Mouse (Mus musculus): ENCODE results near the gene Rps6ka5. TPM values are rescaled to one million over a fixed set of nuclear protein-coding genes. Genes with fewer than 3 reads are reported as not detected.

The Rps6ka5 gene
- total RNA-seq (2014; rRNA removed) (10.1 and 10.5 TPM in 2 replicates), polyA plus RNA-seq (2015; fragmentation: Nextera tagmentation; extraction: Ambion mirVana) (6.2 and 6.9 TPM in 2 replicates)

DNA sequence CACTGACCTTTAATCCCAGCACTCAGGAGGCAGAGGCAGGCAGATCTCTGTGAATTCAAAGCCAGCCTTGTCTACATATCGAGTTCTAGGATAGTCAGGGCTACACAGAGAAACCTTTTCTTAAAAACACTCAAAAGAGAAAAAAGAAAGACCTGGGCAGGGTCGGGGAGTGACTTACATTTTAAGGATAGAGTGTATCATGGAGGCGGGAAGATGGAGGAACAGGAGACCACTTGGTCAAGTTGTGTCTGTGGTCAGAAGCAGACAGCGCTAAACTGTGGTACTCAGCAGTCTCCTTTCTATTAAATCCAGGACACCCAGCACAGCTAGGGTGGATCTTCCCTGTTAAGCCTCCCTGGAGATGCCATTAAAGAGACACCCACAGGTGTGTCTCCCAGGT, at the start of gene Rps6ka5:
Gene Rps6ka5 (minus strand): TSS at position 333 of the 400 bp plus-strand sequence.
- ATAC-seq = no peak
- H3K9me3 ChIP-seq (ENCODE audit: low read length) = no peaks in the 10 kb centered on the region
- no peaks in the 10 kb centered on the region for H3K36me3 ChIP-seq (ENCODE audit: insufficient read depth, low read length)
- 91% methylated on average over 4 of the region's 4 CpGs for WGBS
- H3K27ac ChIP-seq = no peak within 1 kb of the TSS
- TF ChIP-seq CTCF (IDR thresholded peaks at IDR 0.05; ENCODE audit: low read depth) = no peak
- no peaks in the 10 kb centered on the region for H3K27me3 ChIP-seq (ENCODE audit: insufficient read depth, low read length)
- no peak within 1 kb of the TSS for H3K4me3 ChIP-seq (ENCODE audit: low read length)
- H3K9ac ChIP-seq (replicated peaks; ENCODE audit: low read length) = no peak within 1 kb of the TSS
- DNase-seq (ENCODE audit: low spot score) = no peak
- peak within 1 kb of the TSS; percentile 55; the same call in 1 of the 2 replicates for H3K4me2 ChIP-seq (ENCODE audit: low read depth, low read length)
- H3K4me1 ChIP-seq (ENCODE audit: insufficient read depth, low read length) = no peaks in the 10 kb centered on the region; the same call in 1 of the 2 replicates

GRCm38 (mm10) chr12:100775911-100776581, 49.3 kb upstream of the Rps6ka5 start:
- Histone ChIP-seq H3K9me3 (ENCODE audit: low read length) (no peaks in the 10 kb centered on the region), H3K4me2 (ENCODE audit: low read depth, low read length) (no peak overlapping the region), H3K4me1 (ENCODE audit: insufficient read depth, low read length) (peaks cover 9% of the 10 kb centered on the region; the same call in 1 of the 2 replicates), H3K4me3 (ENCODE audit: low read length) (no peak overlapping the region), H3K27ac (no peak overlapping the region), H3K36me3 (ENCODE audit: insufficient read depth, low read length) (no peaks in the 10 kb centered on the region), H3K9ac (replicated peaks; ENCODE audit: low read length) (no peak overlapping the region), H3K27me3 (ENCODE audit: insufficient read depth, low read length) (no peaks in the 10 kb centered on the region)
- TF ChIP-seq CTCF (IDR thresholded peaks at IDR 0.05; ENCODE audit: low read depth) = no peak
- WGBS = 70% methylated on average over 8 of the region's 8 CpGs
- ATAC-seq (no peak), DNase-seq (ENCODE audit: low spot score) (no peak)

DNA sequence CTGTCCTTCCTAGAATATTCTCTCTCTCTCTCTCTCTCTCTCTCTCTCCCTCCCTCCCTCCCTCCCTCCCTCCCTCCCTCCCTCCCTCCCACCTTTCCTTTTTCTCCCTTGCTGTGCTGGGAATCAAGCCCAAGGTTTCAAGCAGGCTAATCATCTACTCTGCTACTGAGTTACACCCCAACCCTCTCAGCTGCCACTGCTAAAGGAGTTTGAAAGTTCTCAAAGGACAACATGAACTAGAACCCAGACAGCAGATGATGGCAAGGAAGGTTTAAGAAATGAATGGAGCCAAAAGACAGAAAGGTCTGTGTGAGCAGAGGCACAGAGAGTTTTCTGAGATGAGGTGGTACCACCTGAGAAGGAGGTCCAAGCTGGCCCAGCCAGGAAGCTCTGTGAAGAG, 48.5 kb upstream of the Rps6ka5 start:
- no peak for TF ChIP-seq CTCF (IDR thresholded peaks at IDR 0.05; ENCODE audit: low read depth)
- H3K36me3 ChIP-seq (ENCODE audit: insufficient read depth, low read length) = no peaks in the 10 kb centered on the region
- H3K4me3 ChIP-seq (ENCODE audit: low read length) = no peak overlapping the region
- no peak overlapping the region for H3K4me2 ChIP-seq (ENCODE audit: low read depth, low read length)
- ATAC-seq (no peak), DNase-seq (ENCODE audit: low spot score) (no peak)
- no peak overlapping the region for H3K9ac ChIP-seq (replicated peaks; ENCODE audit: low read length)
- no peak overlapping the region for H3K27ac ChIP-seq
- H3K9me3 ChIP-seq (ENCODE audit: low read length) = no peaks in the 10 kb centered on the region
- peaks cover 9% of the 10 kb centered on the region; the same call in 1 of the 2 replicates for H3K4me1 ChIP-seq (ENCODE audit: insufficient read depth, low read length)
- no peaks in the 10 kb centered on the region for H3K27me3 ChIP-seq (ENCODE audit: insufficient read depth, low read length)

GRCm38 (mm10) chr12:100774756-100775155, 48.0 kb upstream of the Rps6ka5 start:
- DNase-seq (ENCODE audit: low spot score) (no peak), ATAC-seq (no peak)
- WGBS = 84% methylated on average over 7 of the region's 7 CpGs
- no peak overlapping the region for H3K4me3 ChIP-seq (ENCODE audit: low read length)
- no peak overlapping the region for H3K4me2 ChIP-seq (ENCODE audit: low read depth, low read length)
- no peaks in the 10 kb centered on the region for H3K9me3 ChIP-seq (ENCODE audit: low read length)
- no peak for TF ChIP-seq CTCF (IDR thresholded peaks at IDR 0.05; ENCODE audit: low read depth)
- H3K36me3 ChIP-seq (ENCODE audit: insufficient read depth, low read length) = no peaks in the 10 kb centered on the region
- H3K4me1 ChIP-seq (ENCODE audit: insufficient read depth, low read length) = peaks cover 6% of the 10 kb centered on the region; the same call in 1 of the 2 replicates
- H3K27ac ChIP-seq = no peak overlapping the region
- H3K27me3 ChIP-seq (ENCODE audit: insufficient read depth, low read length) = no peaks in the 10 kb centered on the region
- no peak overlapping the region for H3K9ac ChIP-seq (replicated peaks; ENCODE audit: low read length)

DNA sequence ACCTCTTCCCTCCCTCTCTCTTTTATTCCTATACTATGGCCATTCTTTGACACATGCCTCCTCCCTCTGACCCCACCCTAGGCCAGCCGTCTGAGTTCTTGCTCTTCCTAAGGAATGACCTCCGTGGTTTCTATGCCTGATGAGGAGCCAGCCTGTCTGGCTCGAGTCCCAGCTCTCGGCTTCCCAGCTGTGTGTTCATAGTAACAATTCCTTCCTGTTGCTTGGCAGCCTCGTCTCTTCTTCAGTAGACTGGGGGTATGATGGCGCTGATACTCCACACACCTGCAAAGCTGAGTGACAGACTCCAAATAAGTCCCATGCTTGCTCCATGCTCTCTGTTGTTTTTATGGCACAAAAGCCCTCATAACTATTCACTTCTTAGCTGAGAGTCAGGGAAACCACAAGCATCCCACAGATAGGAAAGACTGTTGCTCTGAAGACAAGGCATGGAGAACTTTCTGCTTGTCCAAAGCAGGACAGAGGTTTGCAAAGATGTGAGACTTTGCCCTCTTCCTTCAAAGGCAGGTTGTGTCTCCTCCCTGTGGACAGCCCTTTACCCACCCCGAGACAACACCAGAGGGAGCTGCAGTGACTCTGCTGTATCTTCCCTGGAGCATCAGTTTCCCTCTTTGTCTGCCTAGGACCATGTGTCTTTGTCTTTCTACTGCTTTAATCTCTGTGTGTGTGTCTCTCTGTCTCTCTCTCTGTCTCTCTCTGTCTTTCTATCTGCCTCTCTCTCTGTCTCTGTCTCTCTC, 45.6 kb upstream of the Rps6ka5 start:
- DNase-seq (ENCODE audit: low spot score) (peak; percentile 65), ATAC-seq (peak; percentile 62)
- Histone ChIP-seq H3K9me3 (ENCODE audit: low read length) (no peaks in the 10 kb centered on the region), H3K27me3 (ENCODE audit: insufficient read depth, low read length) (no peaks in the 10 kb centered on the region), H3K9ac (replicated peaks; ENCODE audit: low read length) (no peak overlapping the region), H3K4me2 (ENCODE audit: low read depth, low read length) (0 out of 2 replicates have a peak overlapping the region, but pooled peaks have one; percentile 0), H3K4me3 (ENCODE audit: low read length) (no peak overlapping the region), H3K4me1 (ENCODE audit: insufficient read depth, low read length) (no peaks in the 10 kb centered on the region), H3K36me3 (ENCODE audit: insufficient read depth, low read length) (no peaks in the 10 kb centered on the region), H3K27ac (no peak overlapping the region)
- peak; percentile 40 for TF ChIP-seq CTCF (IDR thresholded peaks at IDR 0.05; ENCODE audit: low read depth)
- WGBS = 23% methylated on average over 7 of the region's 7 CpGs

DNA sequence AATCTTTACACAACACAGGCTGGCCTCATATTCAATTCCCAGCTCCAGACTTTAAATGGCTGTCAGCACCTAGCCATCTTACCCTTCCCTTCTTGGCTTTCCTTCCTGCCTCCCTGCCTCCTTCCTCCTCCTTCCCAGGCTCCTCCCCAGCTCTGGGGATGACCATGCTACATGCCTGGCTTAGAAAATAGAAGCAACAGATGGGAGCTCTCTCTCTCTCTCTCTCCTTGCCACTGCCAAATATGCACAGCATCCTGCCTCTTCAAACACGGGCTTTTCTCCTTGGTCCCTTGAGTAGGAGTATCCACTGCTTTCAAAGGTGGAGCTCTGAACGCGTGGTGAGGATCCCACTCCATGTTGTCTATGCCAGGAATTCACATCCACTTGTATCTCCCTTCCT, 44.0 kb upstream of the Rps6ka5 start:
- no peak overlapping the region for H3K4me2 ChIP-seq (ENCODE audit: low read depth, low read length)
- no peak overlapping the region for H3K27ac ChIP-seq
- DNase-seq (ENCODE audit: low spot score) (no peak), ATAC-seq (no peak)
- H3K4me1 ChIP-seq (ENCODE audit: insufficient read depth, low read length) = no peaks in the 10 kb centered on the region
- no peaks in the 10 kb centered on the region for H3K27me3 ChIP-seq (ENCODE audit: insufficient read depth, low read length)
- no peak overlapping the region for H3K4me3 ChIP-seq (ENCODE audit: low read length)
- H3K36me3 ChIP-seq (ENCODE audit: insufficient read depth, low read length) = no peaks in the 10 kb centered on the region
- no peaks in the 10 kb centered on the region for H3K9me3 ChIP-seq (ENCODE audit: low read length)
- H3K9ac ChIP-seq (replicated peaks; ENCODE audit: low read length) = no peak overlapping the region
- WGBS = 77% methylated on average over 3 of the region's 3 CpGs
- TF ChIP-seq CTCF (IDR thresholded peaks at IDR 0.05; ENCODE audit: low read depth) = no peak
